Mouse (Mus musculus): ENCODE data around the gene Epn1. TPM values are rescaled to one million over a fixed set of nuclear protein-coding genes. Genes with fewer than 3 reads are reported as not detected.
A peak's percentile ranks its signal among the peaks of the same experiment; 100 is the strongest.

Gene Epn1
- 63.2 and 63.4 TPM in 2 replicates for polyA plus RNA-seq (2014; fragmentation: Nextera tagmentation; extraction: Ambion mirVana)

GRCm38 (mm10) chr7:5080010-5080751 is at the start of gene Epn1:
Epn1 (plus strand) TSS chr7:5080235.
- peaks cover 7% of the 10 kb centered on the region; the same call in 1 of the 2 replicates for H3K4me1 ChIP-seq (ENCODE audit: control insufficient read depth, insufficient read depth, low read length)
- H3K4me3 ChIP-seq (ENCODE audit: low read depth, low read length) = peak within 1 kb of the TSS; percentile 94
- WGBS = under 1% methylated on average over 59 of the region's 81 CpGs
- H3K36me3 ChIP-seq (ENCODE audit: control insufficient read depth, insufficient read depth, low read length) = peaks cover 39% of the 10 kb centered on the region
- peak; percentile 97 for ATAC-seq (ENCODE audit: insufficient number of reproducible peaks, insufficient read depth, low FRiP score, low read depth)
- H3K9ac ChIP-seq (replicated peaks; ENCODE audit: low read depth, low read length) = peak within 1 kb of the TSS; percentile 96
- no peaks in the 10 kb centered on the region for H3K27me3 ChIP-seq (ENCODE audit: control insufficient read depth, insufficient read depth, low read length)
- H3K9me3 ChIP-seq (ENCODE audit: control insufficient read depth, low read depth, low read length) = no peaks in the 10 kb centered on the region
- H3K4me2 ChIP-seq (replicated peaks; ENCODE audit: low read depth, low read length) = peak within 1 kb of the TSS; percentile 70
- H3K27ac ChIP-seq (ENCODE audit: low read length) = peak within 1 kb of the TSS; percentile 91

- Histone ChIP-seq H3K4me1 (ENCODE audit: control insufficient read depth, insufficient read depth, low read length) (no peaks in the 10 kb centered on the region), H3K4me3 (ENCODE audit: low read depth, low read length) (no peak overlapping the region), H3K9ac (replicated peaks; ENCODE audit: low read depth, low read length) (no peak overlapping the region), H3K27me3 (ENCODE audit: control insufficient read depth, insufficient read depth, low read length) (no peaks in the 10 kb centered on the region), H3K9me3 (ENCODE audit: control insufficient read depth, low read depth, low read length) (peaks cover 38% of the 10 kb centered on the region), H3K4me2 (replicated peaks; ENCODE audit: low read depth, low read length) (no peak overlapping the region), H3K27ac (ENCODE audit: low read length) (no peak overlapping the region), H3K36me3 (ENCODE audit: control insufficient read depth, insufficient read depth, low read length) (peaks cover 70% of the 10 kb centered on the region)
- 84% methylated on average over 61 of the region's 63 CpGs for WGBS
- no peak for ATAC-seq (ENCODE audit: insufficient number of reproducible peaks, insufficient read depth, low FRiP score, low read depth)
Measured at GRCm38 (mm10) chr7:5030554-5031275, 49.3 kb upstream of the Epn1 start.

GRCm38 (mm10) chr7:5031496-5031895 is 48.5 kb upstream of the Epn1 start:
- H3K9ac ChIP-seq (replicated peaks; ENCODE audit: low read depth, low read length) = no peak overlapping the region
- ATAC-seq (ENCODE audit: insufficient number of reproducible peaks, insufficient read depth, low FRiP score, low read depth) = no peak
- no peak overlapping the region for H3K4me2 ChIP-seq (replicated peaks; ENCODE audit: low read depth, low read length)
- no peaks in the 10 kb centered on the region for H3K4me1 ChIP-seq (ENCODE audit: control insufficient read depth, insufficient read depth, low read length)
- H3K9me3 ChIP-seq (ENCODE audit: control insufficient read depth, low read depth, low read length) = peaks cover 38% of the 10 kb centered on the region
- H3K36me3 ChIP-seq (ENCODE audit: control insufficient read depth, insufficient read depth, low read length) = peaks cover 75% of the 10 kb centered on the region
- no peak overlapping the region for H3K27ac ChIP-seq (ENCODE audit: low read length)
- WGBS = 83% methylated on average over 46 of the region's 46 CpGs
- H3K27me3 ChIP-seq (ENCODE audit: control insufficient read depth, insufficient read depth, low read length) = no peaks in the 10 kb centered on the region
- no peak overlapping the region for H3K4me3 ChIP-seq (ENCODE audit: low read depth, low read length)

DNA sequence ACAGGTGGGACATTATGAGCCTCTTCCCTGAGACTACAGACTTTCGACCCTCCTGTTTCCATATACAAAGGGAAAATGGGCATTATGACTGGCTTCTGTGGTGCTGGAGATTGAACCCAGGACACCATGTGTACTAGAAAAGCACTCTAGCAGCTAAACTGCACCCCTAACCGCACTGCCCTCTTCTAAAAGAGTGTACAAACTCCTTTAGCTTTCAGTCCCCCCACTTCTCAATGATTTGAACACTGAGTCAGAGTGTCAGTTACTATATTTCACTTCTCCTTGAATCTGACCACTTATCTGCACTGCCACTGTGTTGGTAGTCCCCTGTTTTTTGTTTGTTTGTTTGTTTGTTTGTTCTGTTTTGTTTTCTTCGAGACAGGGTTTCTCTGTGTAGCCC is 46.2 kb upstream of the Epn1 start, which contains the start of gene 4632433K11Rik:
4632433K11Rik (plus strand) TSS at position 301 of the 400 bp plus-strand sequence.
- Histone ChIP-seq H3K4me3 (ENCODE audit: low read depth, low read length) (no peak within 1 kb of the TSS), H3K9me3 (ENCODE audit: control insufficient read depth, low read depth, low read length) (peaks cover 38% of the 10 kb centered on the region), H3K27me3 (ENCODE audit: control insufficient read depth, insufficient read depth, low read length) (no peaks in the 10 kb centered on the region), H3K4me2 (replicated peaks; ENCODE audit: low read depth, low read length) (no peak within 1 kb of the TSS), H3K9ac (replicated peaks; ENCODE audit: low read depth, low read length) (no peak within 1 kb of the TSS), H3K27ac (ENCODE audit: low read length) (no peak within 1 kb of the TSS), H3K4me1 (ENCODE audit: control insufficient read depth, insufficient read depth, low read length) (no peaks in the 10 kb centered on the region), H3K36me3 (ENCODE audit: control insufficient read depth, insufficient read depth, low read length) (peaks cover 65% of the 10 kb centered on the region)
- 86% methylated on average over 3 of the region's 3 CpGs for WGBS
- ATAC-seq (ENCODE audit: insufficient number of reproducible peaks, insufficient read depth, low FRiP score, low read depth) = no peak

GRCm38 (mm10) chr7:5035628-5036027 is 44.4 kb upstream of the Epn1 start:
- peaks cover 47% of the 10 kb centered on the region for H3K36me3 ChIP-seq (ENCODE audit: control insufficient read depth, insufficient read depth, low read length)
- no peak overlapping the region for H3K4me3 ChIP-seq (ENCODE audit: low read depth, low read length)
- no peak overlapping the region for H3K9ac ChIP-seq (replicated peaks; ENCODE audit: low read depth, low read length)

GRCm38 (mm10) chr7:5036136-5036535 is 43.9 kb upstream of the Epn1 start:
- H3K4me2 ChIP-seq (replicated peaks; ENCODE audit: low read depth, low read length) = no peak overlapping the region
- no peaks in the 10 kb centered on the region for H3K27me3 ChIP-seq (ENCODE audit: control insufficient read depth, insufficient read depth, low read length)
- H3K9ac ChIP-seq (replicated peaks; ENCODE audit: low read depth, low read length) = no peak overlapping the region
- H3K4me1 ChIP-seq (ENCODE audit: control insufficient read depth, insufficient read depth, low read length) = no peaks in the 10 kb centered on the region
- ATAC-seq (ENCODE audit: insufficient number of reproducible peaks, insufficient read depth, low FRiP score, low read depth) = no peak
- H3K9me3 ChIP-seq (ENCODE audit: control insufficient read depth, low read depth, low read length) = peaks cover 15% of the 10 kb centered on the region
- no peak overlapping the region for H3K27ac ChIP-seq (ENCODE audit: low read length)
- no peak overlapping the region for H3K4me3 ChIP-seq (ENCODE audit: low read depth, low read length)
- 91% methylated on average over 9 of the region's 9 CpGs for WGBS
- H3K36me3 ChIP-seq (ENCODE audit: control insufficient read depth, insufficient read depth, low read length) = peaks cover 41% of the 10 kb centered on the region

More at GRCm38 (mm10) chr7:5035628-5036027, 44.4 kb upstream of the Epn1 start:
- no peak for ATAC-seq (ENCODE audit: insufficient number of reproducible peaks, insufficient read depth, low FRiP score, low read depth)
- 95% methylated on average over 17 of the region's 17 CpGs for WGBS
- Histone ChIP-seq H3K4me2 (replicated peaks; ENCODE audit: low read depth, low read length) (no peak overlapping the region), H3K9me3 (ENCODE audit: control insufficient read depth, low read depth, low read length) (peaks cover 20% of the 10 kb centered on the region), H3K4me1 (ENCODE audit: control insufficient read depth, insufficient read depth, low read length) (no peaks in the 10 kb centered on the region), H3K27ac (ENCODE audit: low read length) (no peak overlapping the region), H3K27me3 (ENCODE audit: control insufficient read depth, insufficient read depth, low read length) (no peaks in the 10 kb centered on the region)

DNA sequence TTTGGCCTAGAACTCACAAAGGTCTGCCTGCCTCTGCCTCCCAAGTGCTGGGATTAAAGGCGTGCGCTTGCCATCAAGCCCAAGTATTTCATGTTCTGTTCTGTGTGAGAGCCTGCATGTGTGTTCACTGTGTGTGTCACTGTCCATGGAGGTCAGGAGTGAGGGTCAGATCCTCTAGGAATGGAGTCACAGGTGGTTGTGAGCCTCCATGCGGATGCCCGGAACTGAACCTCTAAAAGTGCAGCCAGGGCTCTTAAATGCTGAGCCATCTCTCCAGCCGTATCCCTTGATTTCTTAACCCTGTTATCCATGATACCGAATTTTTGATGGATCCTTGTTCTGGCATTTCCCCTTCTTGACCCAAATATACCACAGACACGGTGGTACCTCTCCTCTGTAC is 43.0 kb upstream of the Epn1 start:
- 92% methylated on average over 7 of the region's 7 CpGs for WGBS
- ATAC-seq (ENCODE audit: insufficient number of reproducible peaks, insufficient read depth, low FRiP score, low read depth) = no peak

GRCm38 (mm10) chr7:5037467-5037866 is 42.6 kb upstream of the Epn1 start:
- WGBS = 87% methylated on average over 8 of the region's 8 CpGs
- no peaks in the 10 kb centered on the region for H3K4me1 ChIP-seq (ENCODE audit: control insufficient read depth, insufficient read depth, low read length)
- H3K9ac ChIP-seq (replicated peaks; ENCODE audit: low read depth, low read length) = no peak overlapping the region
- no peak for ATAC-seq (ENCODE audit: insufficient number of reproducible peaks, insufficient read depth, low FRiP score, low read depth)
- peak overlapping the region; percentile 95 for H3K27ac ChIP-seq (ENCODE audit: low read length)
- peaks cover 28% of the 10 kb centered on the region for H3K36me3 ChIP-seq (ENCODE audit: control insufficient read depth, insufficient read depth, low read length)
- peak overlapping the region; percentile 57 for H3K4me3 ChIP-seq (ENCODE audit: low read depth, low read length)
- H3K4me2 ChIP-seq (replicated peaks; ENCODE audit: low read depth, low read length) = peak overlapping the region; percentile 44
- H3K27me3 ChIP-seq (ENCODE audit: control insufficient read depth, insufficient read depth, low read length) = no peaks in the 10 kb centered on the region
- peaks cover 1% of the 10 kb centered on the region; the same call in 1 of the 2 replicates for H3K9me3 ChIP-seq (ENCODE audit: control insufficient read depth, low read depth, low read length)

More for the DNA sequence above, 43.0 kb upstream of the Epn1 start:
- H3K9me3 ChIP-seq (ENCODE audit: control insufficient read depth, low read depth, low read length) = peaks cover 6% of the 10 kb centered on the region; the same call in 1 of the 2 replicates
- peaks cover 33% of the 10 kb centered on the region for H3K36me3 ChIP-seq (ENCODE audit: control insufficient read depth, insufficient read depth, low read length)
- H3K4me3 ChIP-seq (ENCODE audit: low read depth, low read length) = no peak overlapping the region
- H3K9ac ChIP-seq (replicated peaks; ENCODE audit: low read depth, low read length) = no peak overlapping the region
- H3K27me3 ChIP-seq (ENCODE audit: control insufficient read depth, insufficient read depth, low read length) = no peaks in the 10 kb centered on the region
- no peak overlapping the region for H3K27ac ChIP-seq (ENCODE audit: low read length)
- no peaks in the 10 kb centered on the region for H3K4me1 ChIP-seq (ENCODE audit: control insufficient read depth, insufficient read depth, low read length)
- H3K4me2 ChIP-seq (replicated peaks; ENCODE audit: low read depth, low read length) = no peak overlapping the region

Measured in stomach, embryonic 14.5 days (tissue).